Mouse (Mus musculus): ENCODE measurements around the gene Olfr124. TPM values are rescaled to one million over a fixed set of nuclear protein-coding genes. Genes with fewer than 3 reads are reported as not detected.

Olfr124 gene
- not detected for total RNA-seq (2021)
- long read RNA-seq, experiment 1, result 0 reads
- long read RNA-seq, experiment 2, result 0 reads

DNA sequence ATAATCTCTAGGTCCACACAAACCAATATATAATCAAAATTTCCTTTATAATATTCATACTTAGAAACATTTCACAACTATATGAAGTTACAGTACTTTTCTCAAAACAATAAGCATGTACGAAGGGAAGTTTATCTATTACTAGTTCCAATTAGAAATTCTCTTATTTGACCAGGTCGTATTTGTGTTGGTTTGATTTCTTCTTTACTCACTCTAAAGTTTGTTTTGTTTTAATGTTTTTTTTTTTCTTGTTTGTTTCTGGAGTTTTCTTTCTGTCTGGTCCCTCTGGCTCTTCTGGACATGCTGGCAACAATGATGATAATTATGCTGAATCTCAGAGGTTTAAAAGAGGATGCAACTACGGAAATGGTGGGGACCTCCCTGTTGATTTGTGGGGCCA is at the start of gene Olfr124:
Olfr124 (plus strand) TSS at position 301 of the 400 bp plus-strand sequence.
- no peak for DNase-seq (ENCODE audit: low spot score in 2 of 2)

DNA sequence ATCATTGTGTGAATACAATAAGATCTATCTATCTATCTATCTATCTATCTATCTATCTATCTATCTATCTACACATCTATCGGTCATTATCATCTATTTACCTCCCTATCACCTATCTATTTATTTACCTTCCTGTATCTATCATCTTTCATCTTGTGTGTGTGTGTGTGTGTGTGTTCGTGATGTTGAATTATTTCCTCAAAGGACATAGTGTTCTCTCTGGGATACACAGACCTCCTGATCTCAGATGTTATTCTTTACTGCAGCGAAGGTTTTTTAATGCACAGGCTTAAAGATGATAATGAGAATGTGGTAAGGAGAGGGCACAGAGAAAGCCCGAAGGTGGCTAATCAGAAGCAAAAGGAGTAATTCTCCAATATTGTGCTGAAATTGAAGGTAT is 31.4 kb upstream of the Olfr124 start, which contains the start of gene Olfr122:
Olfr122 (plus strand) TSS at position 301 of the 400 bp plus-strand sequence.
- DNase-seq (ENCODE audit: low spot score in 2 of 2), result no peak

DNA sequence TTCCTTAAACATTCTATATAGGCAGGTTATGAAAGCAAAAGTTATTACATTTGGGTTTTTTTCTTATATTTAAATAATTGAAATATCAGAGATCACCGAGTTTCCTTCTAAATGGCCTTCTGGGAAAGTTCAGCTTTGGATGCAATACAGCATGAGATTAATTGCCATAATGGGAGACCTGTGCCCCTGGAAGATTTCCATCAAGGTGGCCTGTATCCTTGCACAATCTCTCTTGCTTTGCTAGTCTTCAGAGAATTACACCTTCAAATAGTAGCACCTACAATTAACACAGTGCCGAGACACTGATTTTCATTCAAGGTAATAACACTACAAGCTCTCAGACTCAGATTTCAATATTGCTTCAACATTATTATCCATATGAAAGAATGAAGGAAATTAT is 6.5 kb upstream of the Olfr124 start, which contains the start of gene Olfr123:
Olfr123 (plus strand) TSS at position 301 of the 400 bp plus-strand sequence.
- DNase-seq (ENCODE audit: low spot score in 2 of 2), result no peak

DNA sequence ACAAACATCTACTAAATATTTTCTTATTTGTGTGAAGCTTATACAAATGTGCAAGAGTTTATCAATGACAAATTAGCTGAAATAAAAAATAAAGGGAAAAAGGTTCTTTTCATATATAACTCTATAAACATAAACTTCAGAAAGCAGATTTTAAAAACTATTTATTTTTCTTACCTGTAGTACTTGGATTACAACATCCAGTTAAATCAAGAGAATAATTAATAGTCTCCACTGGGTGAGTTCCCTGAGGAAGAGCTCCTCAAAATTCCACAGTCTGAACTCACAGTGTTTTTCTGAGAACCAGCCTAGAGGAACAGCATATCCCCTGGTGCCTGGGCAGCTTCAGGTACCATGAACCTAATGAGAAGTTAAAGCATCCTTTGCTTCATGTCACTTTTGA is 33.0 kb downstream of the Olfr124 start, which contains the start of gene Olfr125:
Olfr125 (plus strand) TSS at position 301 of the 400 bp plus-strand sequence.
- DNase-seq (ENCODE audit: low spot score in 2 of 2), result no peak

DNA sequence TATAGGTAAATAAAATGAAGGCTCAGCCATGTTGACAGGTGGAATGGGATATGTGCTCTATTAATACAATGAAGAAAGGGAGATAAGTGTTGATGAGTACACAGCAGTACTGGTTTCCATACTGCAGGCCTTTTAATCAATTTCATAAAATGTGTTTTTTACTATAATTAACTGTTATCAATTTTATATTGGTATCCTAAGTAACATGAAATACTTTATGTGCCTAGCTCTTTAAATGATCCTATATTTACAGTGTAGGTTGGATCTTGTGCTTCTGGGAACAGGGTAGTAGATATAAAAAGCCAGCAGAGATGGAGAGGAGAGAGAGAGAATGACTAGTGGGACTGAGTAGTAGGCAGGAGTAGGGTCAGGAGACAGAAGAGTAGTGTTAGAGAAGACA is 47.5 kb downstream of the Olfr124 start, which contains the start of gene Olfr126:
Olfr126 (plus strand) TSS at position 301 of the 400 bp plus-strand sequence.
- no peak for DNase-seq (ENCODE audit: low spot score in 2 of 2)

Other genes with a start within 250 kb of the Olfr124 start
- not detected for gene Olfr112, start 230.4 kb upstream of the Olfr124 start, total RNA-seq (2021)
- gene Olfr113, start 222.2 kb upstream of the Olfr124 start, total RNA-seq (2021), result not detected
- not detected for gene Olfr114, start 207.1 kb upstream of the Olfr124 start, total RNA-seq (2021)
- gene Olfr115, start 172.8 kb upstream of the Olfr124 start, total RNA-seq (2021), result not detected
- gene Olfr116, start 172.7 kb upstream of the Olfr124 start, total RNA-seq (2021), result not detected
- gene Olfr117, start 136.1 kb upstream of the Olfr124 start, total RNA-seq (2021), result not detected
- gene Olfr118, start 132.9 kb upstream of the Olfr124 start, total RNA-seq (2021), result not detected
- gene Olfr119, start 103.3 kb upstream of the Olfr124 start, total RNA-seq (2021), result not detected
- gene Olfr120, start 78.1 kb upstream of the Olfr124 start, total RNA-seq (2021), result not detected
- gene Olfr121, start 51.0 kb upstream of the Olfr124 start, total RNA-seq (2021), result not detected
- gene Olfr122, start 31.3 kb upstream of the Olfr124 start, total RNA-seq (2021), result not detected
- not detected for gene Olfr123, start 6.4 kb upstream of the Olfr124 start, total RNA-seq (2021)
- gene Olfr125, start 33.1 kb downstream of the Olfr124 start, total RNA-seq (2021), result not detected
- not detected for gene Olfr126, start 47.6 kb downstream of the Olfr124 start, total RNA-seq (2021)
- not detected for gene Olfr127, start 100.5 kb downstream of the Olfr124 start, total RNA-seq (2021)
- gene Olfr128, start 120.7 kb downstream of the Olfr124 start, total RNA-seq (2021), result not detected
- not detected for gene Olfr761, start 153.2 kb downstream of the Olfr124 start, total RNA-seq (2021)